Mouse (Mus musculus): ENCODE measurements around the gene Reep1.

Gene Reep1

DNA sequence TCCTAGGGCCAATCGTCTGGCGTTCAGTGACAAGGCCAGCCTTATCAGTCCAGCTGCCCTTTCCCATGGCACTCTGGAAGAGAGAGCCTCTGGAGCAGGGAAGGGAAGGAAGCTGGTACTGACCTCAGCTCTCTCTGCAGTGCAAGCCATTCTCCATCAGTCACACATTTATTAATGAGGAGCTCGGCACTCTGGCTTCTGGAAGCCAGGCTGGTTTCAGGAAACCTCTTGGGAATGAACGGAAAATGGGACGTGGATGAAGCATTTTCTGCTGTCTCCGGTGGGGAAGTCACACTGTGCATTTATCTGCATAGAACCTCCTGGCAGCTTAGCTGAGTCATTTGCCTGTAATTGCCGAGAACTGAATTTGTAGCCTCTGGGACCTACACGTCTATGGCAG lies 29.8 kb downstream of the Reep1 start:
- peak in 1 of 2 experiments; percentile 36 for DNase-seq (ENCODE audit: low spot score in 2 of 2)

DNA sequence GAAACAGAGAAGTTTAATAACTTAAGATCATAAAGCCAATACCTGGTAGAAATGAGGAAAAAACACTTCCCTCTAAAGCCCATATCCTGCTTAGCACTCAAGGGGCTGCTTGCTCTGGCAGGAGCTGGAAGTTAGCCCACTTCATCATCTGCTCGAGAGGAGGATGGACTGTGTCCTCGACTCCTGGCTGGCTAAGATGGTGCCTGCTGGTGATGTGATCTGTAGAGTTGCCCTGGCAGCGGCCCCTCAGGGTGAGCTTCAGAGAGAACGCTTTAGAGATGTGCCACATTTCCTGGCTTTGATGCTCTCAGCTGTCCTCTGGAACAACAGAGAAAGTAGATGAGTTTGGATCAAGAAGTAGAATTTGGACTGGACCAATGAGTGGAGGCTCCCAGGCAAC lies 31.2 kb downstream of the Reep1 start:
- no peak for DNase-seq (ENCODE audit: low spot score in 2 of 2)

DNA sequence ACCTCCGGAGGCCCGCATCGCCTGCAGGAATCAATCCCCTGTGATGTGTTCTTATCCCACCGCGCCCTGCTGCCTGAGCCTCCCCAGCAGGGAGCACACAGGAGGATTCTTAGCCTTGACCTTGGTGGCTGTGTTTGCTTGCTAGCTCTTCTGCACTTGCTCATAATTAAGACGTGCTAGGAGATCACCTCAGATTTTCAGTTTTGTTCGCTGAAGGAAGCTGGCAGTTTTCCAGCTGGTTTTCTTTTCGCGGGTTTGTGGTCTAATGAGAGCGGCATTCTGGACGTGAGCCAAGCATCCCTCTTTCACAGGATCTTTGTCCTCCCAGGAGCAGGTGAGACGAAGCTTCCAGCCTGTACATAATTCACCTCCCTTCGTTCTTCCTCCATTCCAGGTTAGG lies 33.6 kb downstream of the Reep1 start:
- peak in 1 of 2 experiments; percentile 30 for DNase-seq (ENCODE audit: low spot score in 2 of 2)

DNA sequence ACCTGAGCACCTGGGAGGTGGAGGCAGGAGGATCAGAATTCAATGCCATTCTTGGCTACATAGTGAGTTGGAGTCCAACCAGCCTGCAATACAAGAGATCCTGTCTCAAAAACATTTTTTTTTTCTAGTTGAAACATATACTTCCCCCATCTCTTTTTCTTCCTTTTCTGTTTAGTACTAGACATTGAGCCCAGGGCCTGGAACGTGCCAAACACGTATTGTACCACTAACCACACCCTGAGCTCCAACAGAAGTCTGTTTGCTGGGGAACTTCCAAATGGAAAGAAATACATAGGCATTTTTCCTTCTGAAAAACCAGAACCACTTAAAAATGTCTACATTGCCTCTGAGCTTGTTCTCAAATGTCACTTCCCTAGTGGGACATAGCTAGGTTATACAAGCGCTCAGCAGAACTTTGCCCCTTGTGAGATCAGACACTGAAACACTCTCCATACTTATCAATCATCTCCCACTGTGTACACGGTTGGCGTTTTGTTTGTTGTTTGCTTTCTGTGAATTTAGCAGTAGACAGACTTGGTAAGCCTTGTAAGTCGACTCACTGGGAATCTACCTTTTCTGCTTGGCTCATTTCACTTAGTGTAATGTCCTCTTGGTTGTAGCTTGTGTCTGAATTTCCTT lies 34.8 kb downstream of the Reep1 start:
- DNase-seq (ENCODE audit: low spot score in 2 of 2), result no peak

DNA sequence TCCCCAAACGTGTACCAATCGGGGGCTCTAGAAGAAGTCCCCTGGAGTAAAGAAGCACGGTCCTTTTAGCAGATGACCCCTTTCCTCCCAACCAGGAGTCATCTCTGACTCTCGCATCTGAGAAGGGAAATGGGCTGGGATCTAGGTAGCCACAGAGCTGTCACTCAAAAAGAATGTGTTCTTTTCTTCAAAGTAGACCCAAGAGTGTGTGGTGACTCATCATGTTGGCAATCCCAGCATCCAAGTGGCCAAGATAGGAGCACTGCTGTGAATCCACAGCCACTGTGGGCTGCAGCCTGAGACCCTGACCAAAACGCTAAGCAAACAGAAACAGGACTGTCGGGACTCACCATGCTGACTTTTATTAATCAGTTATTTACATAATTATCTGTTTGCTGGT lies 37.6 kb downstream of the Reep1 start:
- no peak for DNase-seq (ENCODE audit: low spot score in 2 of 2)

DNA sequence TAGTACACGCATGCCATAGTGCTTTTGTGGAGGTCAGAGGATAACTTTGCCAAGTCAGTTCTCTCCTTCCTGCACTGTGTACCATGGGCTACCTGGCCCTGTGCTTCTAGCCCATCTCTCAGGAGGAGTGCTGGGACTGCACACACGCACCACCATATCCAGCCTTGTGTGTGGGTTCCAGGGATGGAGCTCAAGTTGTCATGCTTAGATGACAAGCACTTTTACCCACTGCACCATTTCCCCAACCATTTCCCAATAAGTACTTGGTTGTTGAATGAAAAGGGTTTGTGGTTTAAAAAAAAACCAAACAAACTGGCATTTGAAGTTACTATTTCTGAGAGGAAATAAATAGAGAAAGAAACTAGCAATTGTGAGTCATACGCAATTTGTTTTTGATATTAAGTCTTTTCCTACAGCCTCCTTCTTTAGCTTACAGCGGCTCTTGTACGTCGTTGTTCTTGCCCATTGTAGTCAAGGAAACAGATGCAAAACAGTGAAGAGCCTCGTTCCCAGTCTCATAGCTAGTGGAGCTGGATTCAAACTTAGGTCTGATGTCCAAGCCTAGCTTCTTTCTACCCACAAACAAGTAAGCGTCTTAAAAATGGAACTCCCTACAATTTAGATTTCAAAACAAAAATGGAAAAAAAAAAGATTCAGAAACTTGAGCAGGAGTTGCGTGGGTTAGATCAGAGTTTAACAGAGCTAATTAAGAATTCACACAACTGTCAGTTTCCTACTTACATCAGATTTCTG lies 38.3 kb downstream of the Reep1 start:
- DNase-seq (ENCODE audit: low spot score in 2 of 2), result peak in 1 of 2 experiments; percentile 45

DNA sequence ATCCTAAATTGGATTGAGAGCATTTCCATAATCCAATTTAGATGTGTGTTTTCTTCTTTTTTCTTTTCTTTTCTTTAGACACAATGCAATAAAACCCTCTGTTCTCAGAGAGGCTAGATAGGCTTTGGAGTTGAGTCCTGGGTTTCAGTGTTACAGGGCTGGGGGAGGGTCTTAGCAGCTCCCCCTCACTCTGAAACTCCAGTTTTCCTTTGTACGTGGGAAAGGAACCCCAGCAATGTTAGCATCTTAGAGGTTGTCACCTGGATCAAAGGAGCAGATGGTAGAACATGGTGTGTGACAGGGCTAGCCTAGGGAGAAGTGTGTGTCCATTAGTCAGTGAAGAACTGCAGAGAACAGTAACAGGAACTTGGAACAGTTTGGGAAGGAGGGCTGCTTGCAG lies 38.9 kb downstream of the Reep1 start:
- no peak for DNase-seq (ENCODE audit: low spot score in 2 of 2)

DNA sequence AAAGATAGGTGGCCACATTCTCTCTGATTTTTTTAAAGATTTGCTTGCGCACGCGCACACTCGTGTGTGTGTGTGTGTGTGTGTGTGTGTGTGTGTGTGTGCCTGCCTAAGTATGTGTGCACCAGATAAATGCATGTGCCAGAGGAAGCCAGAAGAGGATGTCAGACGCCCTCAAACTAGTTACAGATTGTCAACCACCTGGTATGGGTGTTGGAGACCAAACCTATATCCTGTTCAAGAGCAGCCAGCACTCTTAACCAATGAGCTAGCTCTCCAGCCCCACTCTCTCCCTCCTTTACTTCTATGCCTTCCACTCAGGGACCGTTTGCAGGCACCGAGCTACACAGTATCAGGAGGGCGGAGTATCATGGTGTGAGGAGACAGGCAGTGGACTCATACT lies 39.5 kb downstream of the Reep1 start:
- no peak for DNase-seq (ENCODE audit: low spot score in 2 of 2)

DNA sequence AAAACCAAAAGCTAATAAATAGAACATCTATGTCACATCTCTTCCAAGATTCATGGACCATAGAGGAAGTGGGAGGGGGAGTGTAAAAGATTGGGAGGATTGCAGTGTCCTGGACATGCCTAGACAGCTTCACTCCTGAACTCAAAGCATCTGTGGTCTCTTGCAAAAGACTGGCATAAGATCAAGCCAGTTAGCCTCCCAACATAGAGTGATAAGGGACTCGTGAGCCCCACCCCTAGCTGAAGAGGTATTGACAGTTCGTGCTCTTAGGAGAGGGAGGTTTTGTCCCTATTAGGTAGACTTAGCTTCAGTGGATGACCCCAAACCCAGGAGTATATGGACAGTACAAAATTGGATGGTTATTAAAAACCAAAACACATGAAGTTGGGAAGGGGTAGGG lies 44.2 kb downstream of the Reep1 start:
- no peak for DNase-seq (ENCODE audit: low spot score in 2 of 2)

DNA sequence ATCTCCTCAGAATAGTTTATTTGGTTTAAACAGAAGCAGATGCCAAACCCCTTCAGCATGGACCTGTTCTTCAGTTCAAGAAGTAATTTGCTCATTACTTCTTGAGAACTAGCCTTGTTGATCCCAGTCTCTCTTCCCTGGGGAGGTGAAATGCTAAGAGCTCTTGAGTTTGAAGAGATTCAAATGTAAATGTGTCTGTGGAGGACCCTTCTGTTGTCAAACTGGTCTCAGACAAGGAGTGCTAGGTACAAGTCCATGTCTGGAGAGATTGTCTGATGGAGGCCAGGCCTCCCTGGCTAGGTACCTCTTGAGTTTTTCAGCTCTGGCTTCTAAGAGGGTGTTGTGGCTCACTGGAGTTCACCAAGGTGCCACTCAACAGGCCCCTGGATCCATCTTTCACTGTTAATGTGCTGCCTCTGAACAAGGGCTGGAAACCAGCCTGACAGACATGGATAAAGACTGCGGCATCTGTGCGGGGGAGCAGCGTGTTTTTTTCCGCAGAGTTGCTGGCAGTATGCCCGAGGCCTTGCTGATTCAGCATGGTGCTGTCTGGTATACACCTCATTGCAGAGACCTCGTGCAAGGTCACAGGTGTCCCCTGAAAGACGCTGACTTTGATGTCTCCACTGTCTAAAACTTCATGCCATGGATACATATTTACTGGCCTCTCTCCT lies 45.6 kb downstream of the Reep1 start:
- DNase-seq (ENCODE audit: low spot score in 2 of 2), result peak; percentile 86 to 89

DNA sequence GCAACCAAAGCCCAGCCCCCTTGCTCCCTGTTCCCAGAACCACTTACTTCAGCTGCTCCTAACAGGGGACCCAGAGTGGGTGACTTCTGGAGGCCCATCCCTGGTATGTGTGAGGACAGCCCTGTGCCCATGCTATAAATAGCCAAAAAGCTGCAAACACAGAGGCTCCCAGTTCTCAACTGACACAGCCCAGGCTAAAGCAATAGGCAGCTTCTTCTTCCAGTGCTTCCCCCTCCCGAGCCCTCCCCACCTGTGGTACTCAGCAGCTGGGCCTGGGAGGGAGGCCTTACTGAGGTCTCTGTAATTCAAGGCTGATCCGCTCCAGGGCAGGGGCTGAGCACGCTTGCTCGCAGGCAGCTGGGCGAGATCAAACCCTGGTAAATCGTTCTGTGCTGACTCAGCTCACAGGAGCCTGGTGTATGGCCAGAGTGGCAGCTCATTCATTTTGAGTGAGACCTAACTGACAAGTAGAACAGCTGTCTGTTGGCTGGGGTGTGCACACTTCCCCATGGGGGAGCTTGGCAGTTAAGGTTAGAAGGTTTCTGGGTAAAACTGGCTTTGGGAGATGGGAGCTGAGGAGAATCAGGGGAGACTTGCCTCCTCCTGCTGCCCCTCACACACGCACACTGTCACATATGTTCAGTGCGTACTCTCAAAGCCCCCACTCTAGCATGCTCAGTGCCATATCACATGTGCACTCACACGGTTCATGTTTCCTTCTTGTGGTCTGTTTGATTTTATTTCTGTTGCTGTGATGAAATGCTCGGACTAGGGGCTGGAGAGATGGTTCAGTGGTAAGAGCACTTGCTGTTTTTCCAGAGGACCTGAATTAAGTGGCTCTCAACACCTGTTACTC lies 49.9 kb downstream of the Reep1 start:
- peak in 1 of 2 experiments; percentile 39 for DNase-seq (ENCODE audit: low spot score in 2 of 2)

DNA sequence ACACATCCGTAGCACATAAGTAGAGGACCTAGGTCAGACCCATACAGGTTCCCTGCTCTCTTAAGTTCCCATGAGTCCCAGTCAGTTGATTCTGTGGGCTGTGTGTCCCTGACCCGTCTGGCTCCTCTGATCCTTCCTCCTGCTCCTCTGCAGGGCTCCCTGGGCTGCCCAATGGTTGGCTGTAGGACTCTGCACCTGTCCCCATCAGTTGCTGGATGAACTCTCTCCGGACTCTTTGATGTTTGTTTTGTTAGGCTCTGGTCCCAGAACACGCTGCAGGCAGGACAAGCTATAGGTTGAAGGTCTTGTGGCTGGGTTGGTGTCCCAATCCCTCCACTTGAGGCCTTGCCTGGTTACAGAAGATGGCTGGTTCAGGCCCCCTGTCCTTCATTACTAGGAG lies 51.4 kb downstream of the Reep1 start:
- no peak for DNase-seq (ENCODE audit: low spot score in 2 of 2)

DNA sequence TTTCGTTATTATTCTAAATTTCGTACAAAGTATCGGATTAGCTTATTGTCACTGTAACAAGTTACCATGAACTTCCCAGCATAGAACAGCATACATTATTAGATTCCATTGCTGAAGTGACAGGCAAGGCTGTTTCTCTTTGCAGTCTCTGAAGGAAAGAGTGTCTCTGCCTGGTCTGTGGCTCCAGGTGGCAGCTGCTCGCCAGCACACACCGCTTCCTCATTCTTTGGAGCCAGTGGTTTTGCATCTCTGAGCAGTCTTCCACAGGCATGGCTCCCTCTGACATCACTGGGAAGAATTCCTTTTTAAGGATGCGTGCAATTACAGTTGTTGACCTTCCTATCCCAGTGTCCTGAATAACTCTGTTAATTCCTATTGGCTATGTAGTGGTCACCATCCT lies 52.7 kb downstream of the Reep1 start:
- no peak for DNase-seq (ENCODE audit: low spot score in 2 of 2)

DNA sequence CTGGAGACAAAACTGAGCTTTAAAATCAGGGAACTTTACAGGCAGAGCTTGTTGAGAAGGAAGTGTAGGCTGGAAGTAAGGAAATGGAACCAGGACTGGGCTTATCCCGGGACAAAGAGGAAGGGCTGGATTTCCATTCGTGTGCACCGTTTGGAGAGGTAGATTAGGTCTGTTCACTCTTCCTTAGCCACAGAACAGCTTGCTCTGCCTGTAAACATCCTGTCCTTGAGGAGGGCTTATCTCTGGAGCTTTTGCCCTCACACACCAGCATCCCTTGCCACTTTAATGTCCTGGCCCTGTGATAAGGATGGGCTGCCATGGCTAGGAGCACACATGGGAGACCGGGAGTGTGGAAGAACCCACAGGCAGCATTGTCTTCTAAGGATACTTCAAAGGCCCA lies 60.4 kb downstream of the Reep1 start:
- no peak for DNase-seq (ENCODE audit: low spot score in 2 of 2)

DNA sequence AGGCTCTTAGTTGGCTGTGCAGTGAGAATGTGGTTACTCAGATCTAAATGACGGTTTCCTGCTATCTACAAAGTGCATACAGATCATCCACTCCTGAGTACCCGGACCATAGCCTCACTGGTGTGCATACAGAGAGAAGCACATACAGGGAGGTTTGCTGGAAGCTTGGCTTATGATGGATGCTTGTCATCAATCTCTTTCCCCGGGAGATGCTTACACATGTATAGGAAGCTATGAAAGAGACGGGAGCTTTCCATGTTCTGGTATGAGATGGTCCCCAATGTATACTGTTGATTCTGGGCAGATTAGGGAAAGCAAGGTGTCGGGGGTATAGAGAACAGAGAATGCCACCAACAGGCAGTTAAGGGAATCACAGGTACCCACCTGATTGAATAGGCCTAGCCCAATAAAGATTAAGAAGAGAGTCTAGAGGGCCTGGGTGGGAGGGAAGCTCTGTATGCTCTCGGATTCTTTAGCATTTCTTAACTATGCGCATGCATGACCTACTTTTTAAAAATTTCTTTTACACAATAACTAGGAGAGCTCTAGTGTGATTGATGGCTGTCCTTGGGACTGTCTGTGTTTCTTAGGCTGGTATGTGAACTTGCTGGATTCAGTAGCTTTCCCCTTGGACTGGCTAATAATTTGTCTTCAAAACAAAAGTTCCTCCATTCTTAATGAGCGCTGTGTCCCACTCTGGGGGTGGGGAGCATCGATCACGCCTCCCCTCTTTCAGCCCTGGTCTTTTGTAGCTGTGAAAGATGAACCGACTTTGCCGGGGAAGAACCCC lies 62.7 kb downstream of the Reep1 start:
- DNase-seq (ENCODE audit: low spot score in 2 of 2), result no peak

DNA sequence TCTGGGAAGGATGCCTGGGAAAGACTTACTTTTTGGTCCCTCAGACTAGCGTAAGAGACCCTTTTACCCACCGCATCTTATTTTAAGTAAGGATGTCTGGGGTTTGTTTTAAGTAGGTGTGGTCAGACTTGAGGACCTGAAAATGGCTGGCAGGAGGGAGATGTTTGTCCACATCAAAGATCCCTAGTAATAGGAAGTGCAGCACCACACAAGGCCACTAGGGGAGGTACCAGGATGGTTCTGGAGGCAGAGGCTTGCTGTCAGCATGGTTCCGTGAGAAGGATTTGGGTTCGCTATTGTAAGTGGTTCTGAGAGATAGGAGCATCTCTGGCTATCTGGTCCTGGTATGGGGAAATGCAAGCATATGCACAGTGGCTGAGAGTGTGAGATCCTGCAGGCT lies 63.5 kb downstream of the Reep1 start:
- DNase-seq (ENCODE audit: low spot score in 2 of 2), result no peak

DNA sequence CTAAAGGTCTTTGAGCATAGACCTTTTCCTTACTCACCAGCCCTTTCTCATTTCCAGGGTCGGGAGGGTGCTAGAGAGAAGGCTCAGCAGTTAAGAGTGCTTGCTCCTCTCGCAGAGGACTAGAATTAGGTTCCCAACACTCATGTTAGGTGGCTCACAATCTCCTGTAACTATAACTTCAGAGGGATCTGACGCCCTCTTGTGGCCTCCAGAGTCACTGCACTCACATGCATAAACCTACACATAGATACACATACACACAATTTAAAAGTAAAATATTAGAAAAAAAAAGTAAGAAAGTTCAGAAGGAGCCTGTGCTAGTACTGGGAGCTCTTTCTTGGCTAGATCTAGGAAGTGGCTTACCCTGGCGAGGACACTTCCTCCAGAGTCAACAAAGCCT lies 63.9 kb downstream of the Reep1 start:
- DNase-seq (ENCODE audit: low spot score in 2 of 2), result no peak

DNA sequence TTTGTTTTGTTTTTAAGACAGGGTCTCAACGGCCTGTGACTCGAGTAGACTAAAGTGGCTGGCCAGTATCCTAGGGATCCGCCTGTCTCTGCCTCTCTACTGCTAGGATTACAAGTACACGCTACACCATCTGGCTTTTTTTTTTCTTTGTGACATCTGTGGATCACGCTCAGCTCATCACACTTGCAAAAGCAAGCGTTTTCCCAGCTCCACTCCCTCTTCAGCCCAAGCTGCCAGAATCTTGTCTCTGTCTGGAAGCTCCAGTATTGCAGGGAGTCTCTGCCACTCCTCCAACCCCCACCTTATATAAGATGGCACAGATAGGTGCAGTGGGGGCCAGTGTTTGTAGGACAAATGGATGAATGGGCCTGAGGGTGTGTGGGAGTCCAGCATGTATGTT lies 64.8 kb downstream of the Reep1 start:
- peak; percentile 70 to 77 for DNase-seq (ENCODE audit: low spot score in 2 of 2)

DNA sequence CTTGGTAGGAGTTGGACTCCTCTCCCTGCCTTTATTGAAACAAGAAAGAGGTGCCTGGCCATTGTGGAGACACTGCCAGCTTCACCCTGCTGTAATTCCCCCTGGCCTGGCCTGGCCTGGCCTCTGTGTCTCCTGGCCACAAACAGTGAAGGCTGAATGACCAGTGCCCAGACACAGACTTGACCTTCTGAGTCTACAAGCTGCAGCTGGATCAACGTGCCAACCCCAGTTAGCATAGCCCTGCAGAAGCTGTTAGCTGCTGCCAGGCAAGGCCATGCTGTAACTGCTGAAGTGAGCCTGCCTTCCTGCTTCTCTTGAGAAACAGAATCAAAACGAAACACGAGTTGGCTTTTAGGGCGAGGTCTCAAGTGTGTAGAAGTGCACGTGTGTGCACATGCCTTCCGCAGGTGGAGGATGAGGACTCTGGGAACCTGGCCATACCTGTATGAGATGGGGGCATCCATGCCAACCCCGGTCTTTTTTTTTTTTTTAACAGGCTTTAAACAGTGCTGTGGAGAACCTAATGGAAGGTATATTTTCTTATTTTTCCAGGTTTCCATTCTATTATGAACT lies 65.4 kb downstream of the Reep1 start:
- no peak for DNase-seq (ENCODE audit: low spot score in 2 of 2)

DNA sequence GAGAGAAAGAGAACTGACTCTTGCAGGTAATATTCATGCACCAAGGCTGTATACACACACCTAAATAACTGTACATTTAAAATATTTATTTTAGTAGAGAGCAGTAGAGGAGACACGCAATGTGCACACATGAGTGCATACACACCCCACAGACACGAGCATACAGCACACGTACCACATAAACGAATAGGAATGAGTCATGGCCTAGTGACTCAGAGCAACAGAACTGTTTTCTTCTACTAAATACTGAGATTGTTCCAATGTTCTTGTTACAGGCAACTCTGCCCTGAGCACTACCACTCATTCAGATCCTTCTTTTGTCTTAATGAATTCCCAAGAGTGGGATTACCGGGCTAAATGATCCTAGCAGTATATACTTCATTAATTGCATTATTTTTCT lies 70.7 kb downstream of the Reep1 start:
- no peak for DNase-seq (ENCODE audit: low spot score in 2 of 2)

DNA sequence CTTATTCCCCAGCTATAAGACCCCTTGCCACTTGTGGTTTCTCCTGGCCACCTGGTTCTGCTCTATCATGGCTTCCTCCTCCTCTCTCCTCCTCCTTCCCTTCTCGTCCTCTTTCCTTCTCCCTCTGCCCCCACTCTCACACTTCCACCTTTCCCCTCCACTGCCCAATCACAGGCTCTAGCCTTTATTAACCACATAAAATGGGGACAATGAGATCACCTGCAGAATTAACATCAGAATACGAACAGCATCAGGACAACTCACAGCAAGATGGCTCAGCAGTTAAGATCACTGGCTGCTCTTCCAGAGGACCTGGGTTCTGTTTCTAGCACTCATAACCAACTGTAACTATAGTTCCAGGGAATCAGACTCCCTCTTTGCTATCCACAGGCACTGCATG lies 72.5 kb downstream of the Reep1 start:
- DNase-seq (ENCODE audit: low spot score in 2 of 2), result no peak

Measured in right cerebral cortex, adult 2 months (tissue).